Mouse (Mus musculus) liver, adult 2 months (tissue): ENCODE measurements around the gene Ank. TPM values are rescaled to one million over a fixed set of nuclear protein-coding genes. Genes with fewer than 3 reads are reported as not detected.

Experiments used
- DNase-seq: peaks from one replicate; pipeline ENCODE4 v3.0.0-alpha.2; 2011; ENCODE audit warnings: low read depth, low spot score; ENCODE audit errors: extremely low read depth
- H3K27ac ChIP-seq: fragments of 200-500 bp; replicated peaks from 2 replicates; pipeline ENCODE4 v1.5.1; 2012; ENCODE audit warnings: low read depth, mild to moderate bottlenecking, control low read depth, inconsistent platforms, low read length; ENCODE audit not compliant: insufficient read depth
- H3K27me3 ChIP-seq: fragments of 200-500 bp; 2 replicates; pipeline ENCODE4 v1.6.1; 2012; ENCODE audit warnings: mild to moderate bottlenecking, moderate library complexity, low read length, inconsistent platforms; ENCODE audit not compliant: control insufficient read depth, insufficient read depth
- H3K36me3 ChIP-seq: fragments of 200-500 bp; 2 replicates; pipeline ENCODE4 v1.6.1; 2012; ENCODE audit warnings: low read length, inconsistent platforms; ENCODE audit not compliant: control insufficient read depth, insufficient read depth
- H3K4me1 ChIP-seq: fragments of 200-500 bp; 2 replicates; pipeline ENCODE4 v1.6.1; 2011; ENCODE audit warnings: low read length; ENCODE audit not compliant: control insufficient read depth, insufficient read depth
- H3K4me3 ChIP-seq: fragments of 200-500 bp; 2 replicates; pipeline ENCODE4 v1.5.1; 2011; ENCODE audit warnings: low read depth, mild to moderate bottlenecking, control low read depth, low read length, moderate library complexity; ENCODE audit not compliant: insufficient read depth
- H3K79me2 ChIP-seq: fragments of 200-500 bp; 2 replicates; pipeline ENCODE4 v1.6.1; 2012; ENCODE audit warnings: inconsistent platforms, mild to moderate bottlenecking, low read length, moderate library complexity; ENCODE audit not compliant: control insufficient read depth, insufficient read depth
- H3K9ac ChIP-seq: fragments of 200-500 bp; 2 replicates; pipeline ENCODE4 v1.6.1; 2012; ENCODE audit warnings: low read depth, mild to moderate bottlenecking, control low read depth, inconsistent platforms, low read length
- CTCF ChIP-seq: fragments of 200-500 bp; IDR thresholded peaks from 2 replicates; pipeline ENCODE4 v1.5.1; 2011; ENCODE audit warnings: low read depth, low read length, control low read depth
- POLR2A ChIP-seq: fragments of 200-500 bp; IDR thresholded peaks from 2 replicates; pipeline ENCODE4 v1.6.1; 2011; ENCODE audit warnings: low read length, control low read depth; ENCODE audit not compliant: insufficient read depth; ENCODE audit errors: extremely low read depth
- WGBS: fragments of 180-500 bp; shearing (Covaris S2); methylation state at CpG from one replicate; pipeline ENCODE4 v1.1.7; 2018; 5-methylcytosine and 5-hydroxymethylcytosine counted together
- polyA plus RNA-seq: library from polyadenylated mRNA; depleted of rRNA; stranded (reverse); fragments of >200 nt; gene quantifications from 2 replicates; pipeline ENCODE4 v1.2.3, GENCODE M21; 2012
- total RNA-seq: library from RNA; depleted of rRNA; stranded (reverse); fragments of >200 nt; gene quantifications from 2 replicates; pipeline ENCODE4 v1.2.3, GENCODE M21; 2014

Gene Ank
- total and polyA plus RNA-seq, 2 experiments: 12.3 to 22.6 TPM

- Histone ChIP-seq H3K27ac (0 out of 2 replicates have a peak overlapping the region, but pooled peaks have one; percentile 41), H3K36me3 (peaks cover 3% of the 10 kb centered on the region; the same call in 1 of the 2 replicates), H3K4me3 (no peak overlapping the region), H3K9ac (no peak overlapping the region), H3K4me1 (peaks cover 14% of the 10 kb centered on the region), H3K27me3 (no peaks in the 10 kb centered on the region), H3K79me2 (no peaks in the 10 kb centered on the region)
- TF ChIP-seq CTCF (no peak), POLR2A (no peak)
- WGBS: 92% methylated on average over 16 of the region's 16 CpGs
- DNase-seq: no peak
These were observed 92.1 kb downstream of the Ank start for GRCm38 (mm10) chr15:27558456-27559147.

GRCm38 (mm10) chr15:27560315-27560714, 93.8 kb downstream of the Ank start:
- Histone ChIP-seq H3K4me3 (no peak overlapping the region), H3K4me1 (peaks cover 17% of the 10 kb centered on the region), H3K36me3 (no peaks in the 10 kb centered on the region), H3K27me3 (no peaks in the 10 kb centered on the region), H3K27ac (peak overlapping the region; percentile 68), H3K79me2 (no peaks in the 10 kb centered on the region), H3K9ac (no peak overlapping the region)
- DNase-seq: peak; percentile 92
- 32% methylated on average over 11 of the region's 11 CpGs for WGBS
- no peak for TF ChIP-seq POLR2A
- TF ChIP-seq CTCF: no peak

GRCm38 (mm10) chr15:27564106-27565100, 97.9 kb downstream of the Ank start:
- Histone ChIP-seq H3K79me2 (no peaks in the 10 kb centered on the region), H3K9ac (no peak overlapping the region), H3K27ac (peak overlapping the region; percentile 89), H3K36me3 (peaks cover 4% of the 10 kb centered on the region; the same call in 1 of the 2 replicates), H3K4me1 (peaks cover 17% of the 10 kb centered on the region; the same call in 1 of the 2 replicates), H3K27me3 (no peaks in the 10 kb centered on the region), H3K4me3 (no peak overlapping the region)
- 41% methylated on average over 14 of the region's 14 CpGs for WGBS
- DNase-seq: peak; percentile 92
- TF ChIP-seq CTCF (no peak), POLR2A (no peak)

GRCm38 (mm10) chr15:27565626-27566185, 99.2 kb downstream of the Ank start:
- H3K27ac ChIP-seq: no peak overlapping the region
- no peak for DNase-seq
- TF ChIP-seq POLR2A (no peak), CTCF (no peak)
- H3K9ac ChIP-seq: no peak overlapping the region
- peaks cover 11% of the 10 kb centered on the region; the same call in 1 of the 2 replicates for H3K4me1 ChIP-seq
- H3K79me2 ChIP-seq: no peaks in the 10 kb centered on the region
- no peaks in the 10 kb centered on the region for H3K27me3 ChIP-seq
- 93% methylated on average over 10 of the region's 10 CpGs for WGBS
- no peak overlapping the region for H3K4me3 ChIP-seq
- peaks cover 4% of the 10 kb centered on the region; the same call in 1 of the 2 replicates for H3K36me3 ChIP-seq

- H3K27ac ChIP-seq: no peak overlapping the region
- 96% methylated on average over 16 of the region's 16 CpGs for WGBS
- no peak for TF ChIP-seq CTCF
- no peak for TF ChIP-seq POLR2A
- no peak overlapping the region for H3K4me3 ChIP-seq
- H3K27me3 ChIP-seq: no peaks in the 10 kb centered on the region
- peaks cover 9% of the 10 kb centered on the region; the same call in 1 of the 2 replicates for H3K36me3 ChIP-seq
- H3K9ac ChIP-seq: no peak overlapping the region
- H3K79me2 ChIP-seq: no peaks in the 10 kb centered on the region
- no peak for DNase-seq
- peaks cover 7% of the 10 kb centered on the region; the same call in 1 of the 2 replicates for H3K4me1 ChIP-seq
These were observed 100.9 kb downstream of the Ank start for GRCm38 (mm10) chr15:27567356-27567755.
